13 mouse cellular contexts compared by ENCODE assay signal in genomic region chr16:32688770-32689169, GRCm38 (mm10). TPM values are rescaled to one million over a fixed set of nuclear protein-coding genes. Genes with fewer than 3 reads are reported as not detected.
A peak's percentile ranks its signal among the peaks of the same experiment; 100 is the strongest.
DNase-seq lines count a peak whose midpoint lies in the region; ATAC-seq and TF ChIP-seq lines count a peak whose summit lies in the region.
"Had no signal": no experiment of that assay in that cellular context is flagged by ENCODE, and none has a peak within 500 bp of the region (broad histone marks: within the 10 kb centered on the region; RNA-seq: fewer than 3 reads in every experiment).

No protein-coding gene starts in this region.

- H3K9me3 ChIP-seq in intestine, postnatal 0 days (ENCODE audit: control insufficient read depth) = no peaks in the 10 kb centered on the region
- no peaks in the 10 kb centered on the region for H3K9me3 ChIP-seq in stomach, embryonic 16.5 days (replicated peaks; ENCODE audit: control insufficient read depth, low read length)
- H3K9me3 ChIP-seq: heart, embryonic 15.5 days; limb, embryonic 13.5 days had no signal

- no peaks in the 10 kb centered on the region for H3K27me3 ChIP-seq in liver, adult 2 months (ENCODE audit: control insufficient read depth, insufficient read depth, low read length)
- H3K27me3 ChIP-seq in intestine, postnatal 0 days (replicated peaks; ENCODE audit: control insufficient read depth, insufficient read depth, low read length) = no peaks in the 10 kb centered on the region
- H3K27me3 ChIP-seq in stomach, embryonic 16.5 days (ENCODE audit: control insufficient read depth, insufficient read depth, low read length) = no peaks in the 10 kb centered on the region
- H3K27me3 ChIP-seq: heart, embryonic 15.5 days; limb, embryonic 13.5 days had no signal

- no peak overlapping the region for H3K4me3 ChIP-seq in liver, adult 2 months (ENCODE audit: insufficient read depth, low read depth, low read length)
- no peak overlapping the region for H3K4me3 ChIP-seq in bone marrow macrophage, adult 2 months (ENCODE audit: insufficient read depth, low read length)
- no peak overlapping the region for H3K4me3 ChIP-seq in intestine, postnatal 0 days (ENCODE audit: low read depth, low read length)
- no peak overlapping the region for H3K4me3 ChIP-seq in stomach, embryonic 16.5 days (replicated peaks; ENCODE audit: low read length)
- H3K4me3 ChIP-seq: heart, embryonic 15.5 days; limb, embryonic 13.5 days; myocyte had no signal

- no peaks in the 10 kb centered on the region for H3K36me3 ChIP-seq in liver, adult 2 months (ENCODE audit: control insufficient read depth, insufficient read depth, low read length)
- no peaks in the 10 kb centered on the region for H3K36me3 ChIP-seq in intestine, postnatal 0 days (ENCODE audit: control insufficient read depth, insufficient read depth)
- no peaks in the 10 kb centered on the region for H3K36me3 ChIP-seq in stomach, embryonic 16.5 days (ENCODE audit: control insufficient read depth, insufficient read depth, low read length)
- H3K36me3 ChIP-seq: heart, embryonic 15.5 days; limb, embryonic 13.5 days had no signal

- H3K79me2 ChIP-seq in liver, adult 2 months (ENCODE audit: control insufficient read depth, insufficient read depth, low read length) = no peaks in the 10 kb centered on the region

- no peak overlapping the region for H3K4me2 ChIP-seq in intestine, postnatal 0 days (replicated peaks; ENCODE audit: low read depth)
- H3K4me2 ChIP-seq in stomach, embryonic 16.5 days (ENCODE audit: low read depth, low read length) = no peak overlapping the region
- H3K4me2 ChIP-seq: heart, embryonic 15.5 days; limb, embryonic 13.5 days had no signal

- no peak for TF ChIP-seq CTCF in liver, adult 2 months (IDR thresholded peaks at IDR 0.05; ENCODE audit: low read depth, low read length)
- no peak for TF ChIP-seq CTCF in bone marrow macrophage, adult 2 months (IDR thresholded peaks at IDR 0.05; ENCODE audit: low read depth, low read length)
- no peak for TF ChIP-seq CTCF in intestine, postnatal 0 days (IDR thresholded peaks at IDR 0.05; ENCODE audit: low read depth)

- ATAC-seq in intestine, postnatal 0 days = peak; percentile 85
- ATAC-seq in stomach, embryonic 16.5 days (ENCODE audit: insufficient read depth, low FRiP score) = peak; percentile 79
- no peak for ATAC-seq in erythroblast, adult 5-6 weeks (replicated peaks; ENCODE audit: low FRiP score, poor library complexity, severe bottlenecking)

- peak; percentile 100 for DNase-seq in liver, adult 2 months (ENCODE audit: extremely low read depth, low read depth, low spot score)
- no peak for DNase-seq in liver
- no peak for DNase-seq in right cerebral cortex, postnatal 10 days (ENCODE audit: low spot score in 2 of 2)

- WGBS in liver, adult 2 months = 10% methylated on average over 4 of the region's 4 CpGs
- 31% methylated on average over 4 of the region's 4 CpGs for WGBS in intestine, postnatal 0 days
- WGBS in stomach, embryonic 16.5 days = 39% methylated on average over 4 of the region's 4 CpGs

- peaks cover 12% of the 10 kb centered on the region for H3K4me1 ChIP-seq in liver, adult 2 months (ENCODE audit: control insufficient read depth, insufficient read depth, low read length)
- H3K4me1 ChIP-seq in bone marrow macrophage, adult 2 months (ENCODE audit: control insufficient read depth, insufficient read depth, low read length) = peaks cover 7% of the 10 kb centered on the region
- no peaks in the 10 kb centered on the region; the same call in 1 of the 2 replicates for H3K4me1 ChIP-seq in intestine, postnatal 0 days (replicated peaks; ENCODE audit: control insufficient read depth, insufficient read depth, low read length)
- H3K4me1 ChIP-seq in stomach, embryonic 16.5 days (ENCODE audit: control insufficient read depth, insufficient read depth, low read length) = no peaks in the 10 kb centered on the region
- H3K4me1 ChIP-seq: limb, embryonic 13.5 days had no signal

- H3K9ac ChIP-seq in liver, adult 2 months (ENCODE audit: low read depth, low read length) = peak overlapping the region; percentile 43; the same call in 1 of the 2 replicates
- no peak overlapping the region for H3K9ac ChIP-seq in intestine, postnatal 0 days (ENCODE audit: low read depth, low read length)
- H3K9ac ChIP-seq in stomach, embryonic 16.5 days (ENCODE audit: low read length) = no peak overlapping the region
- H3K9ac ChIP-seq: forebrain, postnatal 0 days; heart, embryonic 15.5 days; limb, embryonic 13.5 days had no signal

- no peak for TF ChIP-seq POLR2A in liver, adult 2 months (IDR thresholded peaks at IDR 0.05; ENCODE audit: extremely low read depth, insufficient read depth, low read length)
- TF ChIP-seq POLR2A in bone marrow macrophage, adult 2 months (IDR thresholded peaks at IDR 0.05; ENCODE audit: borderline replicate concordance, low read depth, low read length) = no peak

- H3K27ac ChIP-seq in liver, adult 2 months (replicated peaks; ENCODE audit: insufficient read depth, low read depth, low read length) = peak overlapping the region; percentile 91
- peak overlapping the region; percentile 12; the same call in 1 of the 2 replicates for H3K27ac ChIP-seq in bone marrow macrophage, adult 2 months (ENCODE audit: insufficient read depth, low read depth, low read length)
- no peak overlapping the region for H3K27ac ChIP-seq in intestine, postnatal 0 days (ENCODE audit: low read depth, low read length)
- peak overlapping the region; percentile 28; the same call in 1 of the 2 replicates for H3K27ac ChIP-seq in stomach, embryonic 16.5 days (ENCODE audit: low read length)
- H3K27ac ChIP-seq: heart, embryonic 15.5 days; limb, embryonic 13.5 days had no signal

RNA-seq across cellular contexts. Expression of gene Tnk2, which starts 45.1 kb away (rescaled TPM):
- total RNA-seq in liver, adult 2 months (2014; rRNA removed) = 1.9 and 4.9 TPM in 2 replicates
- 33.4 and 35.7 TPM in 2 replicates for polyA plus RNA-seq in liver, adult 2 months (2012; rRNA removed)
- 3.5 and 6.8 TPM in 2 replicates for polyA plus RNA-seq in bone marrow macrophage, adult 2 months (2012; ENCODE audit: insufficient read depth, insufficient read length, missing spikeins)
- 8.0 and 9.6 TPM in 2 replicates for polyA plus RNA-seq in intestine, postnatal 0 days (2015; fragmentation: Nextera tagmentation; extraction: Ambion mirVana)
- polyA plus RNA-seq in stomach, embryonic 16.5 days (2015; fragmentation: Nextera tagmentation; extraction: Ambion mirVana) = 10.6 TPM in 2 replicates
- total RNA-seq in erythroblast, adult 5-6 weeks (2015; ENCODE audit: low replicate concordance) = 15.8 and 33.2 TPM in 2 replicates
- 19.6 and 29.7 TPM in 2 replicates for total RNA-seq in erythroblast, adult 5-6 weeks (2017; ENCODE audit: low replicate concordance)

RNA-seq across cellular contexts. Expression of gene Muc4, which starts 46.9 kb away (rescaled TPM):
- total RNA-seq in liver, adult 2 months (2014; rRNA removed) = 0.18 TPM in 1 of 2 replicates, not detected in the other
- 0.02 TPM in 2 replicates for polyA plus RNA-seq in liver, adult 2 months (2012; rRNA removed)
- not detected in 2 replicates for polyA plus RNA-seq in bone marrow macrophage, adult 2 months (2012; ENCODE audit: insufficient read depth, insufficient read length, missing spikeins)
- 0.95 and 1.0 TPM in 2 replicates for polyA plus RNA-seq in intestine, postnatal 0 days (2015; fragmentation: Nextera tagmentation; extraction: Ambion mirVana)
- polyA plus RNA-seq in stomach, embryonic 16.5 days (2015; fragmentation: Nextera tagmentation; extraction: Ambion mirVana) = 5.6 and 6.4 TPM in 2 replicates
- not detected in 2 replicates for total RNA-seq in erythroblast, adult 5-6 weeks (2015; ENCODE audit: low replicate concordance)
- total RNA-seq in erythroblast, adult 5-6 weeks (2017; ENCODE audit: low replicate concordance) = 0.14 and 0.26 TPM in 2 replicates
- total RNA-seq: forebrain, postnatal 0 days; layer of hippocampus, adult 18-20 months had no signal
- polyA plus RNA-seq: embryonic facial prominence, embryonic 11.5 days; forebrain, postnatal 0 days; heart, embryonic 15.5 days; limb, embryonic 13.5 days had no signal
